Mouse (Mus musculus) embryonic facial prominence, embryonic 10.5 days (tissue): Measurements from ENCODE around the gene Garnl3. TPM values are rescaled to one million over a fixed set of nuclear protein-coding genes. Genes with fewer than 3 reads are reported as not detected.
A peak's percentile ranks its signal among the peaks of the same experiment; 100 is the strongest.
"Not testable (repeated sequence)": the region's sequence is repeated elsewhere in the genome, so short reads cannot be mapped to it uniquely, and the experiment has no call there.

ENCODE experiments used
- DNase-seq: peaks from one replicate; pipeline ENCODE4 v3.0.0-alpha.2; 2017; ENCODE audit warnings: low spot score
- H3K27ac ChIP-seq: fragments of 300-500 bp; sonication (generic); replicated peaks from 2 replicates; pipeline ENCODE4 v1.5.1; 2016; ENCODE audit warnings: mild to moderate bottlenecking
- H3K27me3 ChIP-seq: fragments of 300-500 bp; sonication (generic); replicated peaks from 2 replicates; pipeline ENCODE4 v1.6.1; 2016; ENCODE audit warnings: low read depth, mild to moderate bottlenecking; ENCODE audit not compliant: poor library complexity, severe bottlenecking
- H3K36me3 ChIP-seq: fragments of 300-500 bp; sonication (generic); replicated peaks from 2 replicates; pipeline ENCODE4 v1.6.1; 2016; ENCODE audit warnings: mild to moderate bottlenecking, moderate library complexity
- H3K4me1 ChIP-seq: fragments of 300-500 bp; sonication (generic); 2 replicates; pipeline ENCODE4 v1.6.1; 2016
- H3K4me3 ChIP-seq: fragments of 300-500 bp; sonication (generic); 2 replicates; pipeline ENCODE4 v1.5.1; 2016; ENCODE audit warnings: mild to moderate bottlenecking, moderate library complexity
- H3K9me3 ChIP-seq: fragments of 300-500 bp; sonication (generic); 2 replicates; pipeline ENCODE4 v1.6.1; 2016; ENCODE audit warnings: mild to moderate bottlenecking
- WGBS: fragments of 180-500 bp; shearing (Covaris S2); methylation state at CpG from one replicate; pipeline ENCODE4 v1.1.7; 2016; 5-methylcytosine and 5-hydroxymethylcytosine counted together
- polyA plus RNA-seq: library from polyadenylated mRNA; unstranded; fragments of >200 nt; fragmentation: Nextera tagmentation; extraction: Ambion mirVana; gene quantifications from 2 replicates; pipeline ENCODE4 v1.2.1, GENCODE M21; 2016

Gene Garnl3
- polyA plus RNA-seq, 1 experiment from 2014 or later: 10.6 TPM

- H3K4me3 ChIP-seq: no peak overlapping the region
- peaks cover 12% of the 10 kb centered on the region for H3K4me1 ChIP-seq
- no peaks in the 10 kb centered on the region for H3K36me3 ChIP-seq
- WGBS: 72% methylated on average over 10 of the region's 10 CpGs
- no peak for DNase-seq
- no peaks in the 10 kb centered on the region for H3K27me3 ChIP-seq
- no peaks in the 10 kb centered on the region for H3K9me3 ChIP-seq
- no peak overlapping the region for H3K27ac ChIP-seq
These were observed 36.2 kb downstream of the Garnl3 start for GRCm38 (mm10) chr2:33095221-33095671.

DNA sequence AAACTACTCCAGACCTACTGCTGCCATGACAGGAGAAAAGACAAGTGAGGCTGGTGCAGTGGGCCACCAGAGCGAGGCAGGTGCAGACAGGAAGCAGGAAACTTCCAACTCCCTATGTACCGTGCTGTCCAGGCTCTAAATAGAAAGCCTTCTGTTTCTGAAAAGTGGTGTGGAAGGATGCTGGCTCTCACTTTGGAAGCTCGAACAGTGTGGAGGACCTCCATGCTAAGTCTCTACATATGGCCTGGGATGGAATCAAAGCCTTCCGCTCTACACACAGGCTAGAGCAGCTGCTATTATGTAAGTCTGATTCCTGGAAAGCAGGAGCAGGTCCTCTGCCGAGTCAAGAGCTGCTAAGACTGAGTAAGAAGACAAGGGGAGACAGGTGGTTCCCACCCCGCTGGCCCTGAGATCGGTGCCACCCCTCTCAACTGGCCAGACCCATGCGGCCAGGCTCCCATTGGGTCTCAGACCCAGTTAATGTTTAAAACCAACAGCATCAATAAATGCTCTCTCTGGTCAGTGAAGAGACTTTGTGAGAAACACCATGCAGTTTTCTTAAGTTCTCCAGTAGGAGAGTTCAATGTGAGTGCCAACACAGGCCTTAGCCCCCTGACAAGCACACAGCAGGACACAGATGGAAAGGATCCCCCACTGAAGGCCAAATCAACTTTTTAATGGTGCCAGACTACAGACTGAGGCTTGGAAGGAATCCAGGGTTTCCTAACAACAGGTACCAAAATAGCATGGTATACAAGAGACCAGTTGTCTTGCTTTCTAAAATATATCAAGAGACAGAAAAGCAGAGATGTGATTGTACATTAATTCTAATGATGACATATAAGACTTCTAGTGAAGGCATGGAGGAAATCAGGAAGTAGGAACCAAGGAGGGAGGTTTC lies 40.6 kb downstream of the Garnl3 start:
- H3K27me3 ChIP-seq: no peaks in the 10 kb centered on the region
- peaks cover 9% of the 10 kb centered on the region for H3K4me1 ChIP-seq
- no peak overlapping the region for H3K4me3 ChIP-seq
- WGBS: 84% methylated on average over 8 of the region's 8 CpGs
- no peaks in the 10 kb centered on the region for H3K36me3 ChIP-seq
- H3K27ac ChIP-seq: no peak overlapping the region
- no peaks in the 10 kb centered on the region for H3K9me3 ChIP-seq
- DNase-seq: no peak

GRCm38 (mm10) chr2:33090033-33090400 lies 41.4 kb downstream of the Garnl3 start:
- H3K36me3 ChIP-seq, H3K27ac ChIP-seq, H3K4me1 ChIP-seq, H3K4me3 ChIP-seq, H3K9me3 ChIP-seq, DNase-seq, H3K27me3 ChIP-seq: not testable (repeated sequence)
- 69% methylated on average over 1 of the region's 1 CpGs for WGBS

- no peak for DNase-seq
- Histone ChIP-seq H3K9me3 (no peaks in the 10 kb centered on the region), H3K36me3 (no peaks in the 10 kb centered on the region), H3K4me3 (no peak overlapping the region), H3K4me1 (no peaks in the 10 kb centered on the region), H3K27me3 (no peaks in the 10 kb centered on the region), H3K27ac (no peak overlapping the region)
- WGBS: 88% methylated on average over 5 of the region's 5 CpGs
These were observed 42.0 kb downstream of the Garnl3 start for GRCm38 (mm10) chr2:33089356-33090032.

- 82% methylated on average over 7 of the region's 7 CpGs for WGBS
These were observed 44.6 kb downstream of the Garnl3 start for GRCm38 (mm10) chr2:33086671-33087363.

DNA sequence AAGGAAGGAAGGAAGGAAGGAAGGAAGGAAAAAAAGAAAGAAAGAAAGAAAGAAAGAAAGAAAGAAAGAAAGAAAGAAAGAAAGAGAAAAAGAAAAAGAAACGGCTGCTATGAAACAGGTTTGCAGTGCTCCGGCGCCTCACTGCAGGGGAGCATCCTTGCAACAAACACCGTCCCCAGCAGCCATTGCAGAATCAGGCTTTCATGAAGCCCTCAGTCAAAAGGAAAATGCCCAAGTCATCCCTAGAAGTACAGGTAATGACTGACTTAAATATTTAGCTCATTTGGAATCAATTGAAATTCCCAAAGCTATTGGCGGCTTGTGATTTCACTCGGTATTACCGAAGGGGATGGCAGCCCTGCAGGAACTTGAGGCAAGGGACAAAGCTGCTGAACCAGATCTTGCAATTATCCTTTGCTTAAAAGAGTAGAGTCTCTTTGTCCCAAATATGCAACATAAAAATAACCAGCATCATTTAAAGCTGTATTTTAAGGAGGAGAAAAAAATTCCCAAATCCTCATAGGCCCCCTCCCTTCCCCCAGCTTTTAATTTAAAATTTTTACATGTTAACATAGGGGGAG lies 45.3 kb downstream of the Garnl3 start:
- Histone ChIP-seq H3K27ac (no peak overlapping the region), H3K9me3 (no peaks in the 10 kb centered on the region), H3K36me3 (no peaks in the 10 kb centered on the region), H3K27me3 (no peaks in the 10 kb centered on the region), H3K4me3 (no peak overlapping the region), H3K4me1 (no peaks in the 10 kb centered on the region)
- WGBS: 52% methylated on average over 7 of the region's 7 CpGs
- no peak for DNase-seq

More at GRCm38 (mm10) chr2:33086671-33087363, 44.6 kb downstream of the Garnl3 start:
- H3K4me3 ChIP-seq: no peak overlapping the region
- no peaks in the 10 kb centered on the region for H3K4me1 ChIP-seq
- no peak for DNase-seq
- no peaks in the 10 kb centered on the region for H3K27me3 ChIP-seq
- H3K27ac ChIP-seq: no peak overlapping the region
- no peaks in the 10 kb centered on the region for H3K36me3 ChIP-seq
- H3K9me3 ChIP-seq: no peaks in the 10 kb centered on the region

- Histone ChIP-seq H3K4me3 (no peak overlapping the region), H3K27ac (no peak overlapping the region), H3K36me3 (no peaks in the 10 kb centered on the region), H3K27me3 (no peaks in the 10 kb centered on the region), H3K4me1 (peaks cover 12% of the 10 kb centered on the region; the same call in 1 of the 2 replicates), H3K9me3 (no peaks in the 10 kb centered on the region)
- WGBS: 88% methylated on average over 3 of the region's 3 CpGs
- no peak for DNase-seq
These were observed 47.2 kb downstream of the Garnl3 start for GRCm38 (mm10) chr2:33084221-33084620.

- no peak overlapping the region for H3K27ac ChIP-seq
- no peak overlapping the region for H3K4me3 ChIP-seq
- no peak for DNase-seq
- H3K36me3 ChIP-seq: no peaks in the 10 kb centered on the region
- no peaks in the 10 kb centered on the region for H3K27me3 ChIP-seq
- H3K4me1 ChIP-seq: peaks cover 12% of the 10 kb centered on the region
- no peaks in the 10 kb centered on the region for H3K9me3 ChIP-seq
- 83% methylated on average over 4 of the region's 4 CpGs for WGBS
These were observed 51.3 kb downstream of the Garnl3 start for GRCm38 (mm10) chr2:33080166-33080565.

GRCm38 (mm10) chr2:33077252-33077651 lies 54.2 kb downstream of the Garnl3 start:
- Histone ChIP-seq H3K4me3 (no peak overlapping the region), H3K27me3 (no peaks in the 10 kb centered on the region), H3K27ac (no peak overlapping the region), H3K9me3 (no peaks in the 10 kb centered on the region), H3K36me3 (no peaks in the 10 kb centered on the region), H3K4me1 (peaks cover 16% of the 10 kb centered on the region)
- DNase-seq: peak; percentile 22
- WGBS: 36% methylated on average over 3 of the region's 3 CpGs

DNA sequence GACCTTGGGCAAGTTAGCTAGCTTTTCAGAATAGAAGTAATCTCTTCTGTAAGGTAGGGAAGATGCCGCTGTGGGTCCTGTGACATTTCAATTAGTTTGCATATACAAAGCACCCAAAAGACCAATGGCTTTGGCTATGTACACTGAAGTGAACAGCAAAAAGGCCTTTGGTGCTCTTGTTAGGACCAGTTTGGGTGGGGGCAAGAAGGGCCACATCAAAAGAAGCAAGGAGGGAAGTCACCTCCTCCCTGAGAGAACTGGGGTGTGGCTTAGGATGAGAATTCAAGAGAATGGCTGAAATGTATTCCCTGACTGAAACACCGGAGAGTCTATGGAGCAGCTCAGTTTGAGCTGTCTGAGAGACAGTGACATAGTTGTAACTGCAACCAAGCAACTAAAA lies 56.5 kb downstream of the Garnl3 start:
- H3K4me3 ChIP-seq: no peak overlapping the region
- DNase-seq: no peak
- no peak overlapping the region for H3K27ac ChIP-seq
- H3K36me3 ChIP-seq: no peaks in the 10 kb centered on the region
- no peaks in the 10 kb centered on the region for H3K27me3 ChIP-seq
- no peaks in the 10 kb centered on the region for H3K9me3 ChIP-seq
- peaks cover 15% of the 10 kb centered on the region for H3K4me1 ChIP-seq
- 67% methylated on average over 2 of the region's 2 CpGs for WGBS

DNA sequence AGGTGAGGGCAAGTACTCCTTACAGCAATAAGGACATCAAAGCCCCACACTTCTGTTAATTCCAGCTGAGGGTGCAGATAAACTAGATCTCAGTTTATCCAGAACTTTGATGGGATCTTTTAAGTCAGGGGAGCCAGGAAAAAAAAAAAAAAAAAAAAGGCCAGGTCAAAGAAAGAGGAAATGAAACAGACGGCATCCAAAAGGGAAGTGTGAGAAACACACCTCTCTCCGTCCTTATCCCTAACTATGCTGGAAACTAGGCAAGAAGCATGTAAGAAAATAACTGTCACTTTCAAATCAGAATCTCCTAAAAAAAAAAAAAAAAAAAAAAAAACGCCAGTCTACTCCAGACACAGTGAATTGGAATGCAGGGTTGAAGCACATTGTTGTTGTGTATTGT lies 57.3 kb downstream of the Garnl3 start:
- H3K9me3 ChIP-seq: no peaks in the 10 kb centered on the region
- no peak overlapping the region for H3K27ac ChIP-seq
- H3K4me3 ChIP-seq: no peak overlapping the region
- peaks cover 14% of the 10 kb centered on the region for H3K4me1 ChIP-seq
- DNase-seq: no peak
- no peaks in the 10 kb centered on the region for H3K36me3 ChIP-seq
- WGBS: 66% methylated on average over 3 of the region's 3 CpGs
- no peaks in the 10 kb centered on the region for H3K27me3 ChIP-seq

DNA sequence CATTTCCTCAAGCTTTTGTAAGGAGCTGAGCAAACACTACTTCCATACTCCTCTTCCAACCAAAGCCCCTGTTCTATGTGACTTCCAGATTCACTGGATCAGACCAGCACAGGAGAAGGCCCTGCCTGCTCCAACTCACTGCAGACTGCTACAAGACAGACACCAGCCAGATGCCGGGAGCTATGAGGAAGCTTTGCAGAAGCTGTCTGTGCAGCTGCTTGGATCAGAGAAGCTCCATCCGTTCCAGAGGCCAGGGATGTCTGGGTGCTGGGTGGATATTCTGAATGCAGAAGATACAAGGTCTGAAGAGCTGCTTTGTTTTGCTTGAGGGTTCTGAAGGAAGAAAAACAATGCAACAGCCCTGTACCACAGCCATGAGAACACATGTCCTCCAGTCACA lies 59.1 kb downstream of the Garnl3 start:
- DNase-seq: no peak
- Histone ChIP-seq H3K9me3 (no peaks in the 10 kb centered on the region), H3K36me3 (no peaks in the 10 kb centered on the region), H3K4me1 (peaks cover 14% of the 10 kb centered on the region), H3K4me3 (no peak overlapping the region), H3K27me3 (no peaks in the 10 kb centered on the region), H3K27ac (no peak overlapping the region)
- WGBS: 61% methylated on average over 2 of the region's 2 CpGs
